Mouse (Mus musculus) spleen, postnatal 36 days (tissue): Measurements from ENCODE around the gene Slc16a14.
"Not testable (repeated sequence)": the region's sequence is repeated elsewhere in the genome, so short reads cannot be mapped to it uniquely, and the experiment has no call there.

Experiments
- DNase-seq, 2 experiments: peaks; one replicate each; pipeline ENCODE4 v3.0.0; 2022; ENCODE audit warnings: low spot score in 2 of 2, mixed read lengths in 1 of 2

Gene Slc16a14

GRCm38 (mm10) chr1:84934503-84935333 lies at the start of gene Slc16a14:
TSS of gene Slc16a14 (minus strand) at chr1:84935134.
- DNase-seq, result no peak

GRCm38 (mm10) chr1:84961779-84962178 lies 26.8 kb upstream of the Slc16a14 start:
- not testable (repeated sequence) for DNase-seq

GRCm38 (mm10) chr1:84957713-84958112 lies 22.8 kb upstream of the Slc16a14 start:
- not testable (repeated sequence) for DNase-seq

- not testable (repeated sequence) for DNase-seq
Observed at GRCm38 (mm10) chr1:84956771-84957170, 21.8 kb upstream of the Slc16a14 start.

GRCm38 (mm10) chr1:84952456-84953181 lies 17.7 kb upstream of the Slc16a14 start:
- DNase-seq, result no peak

- DNase-seq, result no peak
Observed at GRCm38 (mm10) chr1:84951566-84951965, 16.6 kb upstream of the Slc16a14 start.

- no peak for DNase-seq
Observed at GRCm38 (mm10) chr1:84947390-84947789, 12.5 kb upstream of the Slc16a14 start.

- DNase-seq, result no peak
Observed at GRCm38 (mm10) chr1:84945950-84946349, 11.0 kb upstream of the Slc16a14 start.

- no peak for DNase-seq
Observed at GRCm38 (mm10) chr1:84943549-84943948, 8.6 kb upstream of the Slc16a14 start.

- no peak for DNase-seq
Observed at GRCm38 (mm10) chr1:84942666-84943065, 7.7 kb upstream of the Slc16a14 start.

- no peak for DNase-seq
Observed at GRCm38 (mm10) chr1:84940322-84940721, 5.4 kb upstream of the Slc16a14 start.

- DNase-seq, result no peak
Observed at GRCm38 (mm10) chr1:84939466-84939865, 4.5 kb upstream of the Slc16a14 start.

- no peak for DNase-seq
Observed at GRCm38 (mm10) chr1:84936716-84937510, 2.0 kb upstream of the Slc16a14 start.

GRCm38 (mm10) chr1:84935668-84936067 lies 734 bp upstream of the Slc16a14 start:
- DNase-seq, result peak in 1 of 2 experiments; percentile 41

- no peak for DNase-seq
Observed at GRCm38 (mm10) chr1:84934151-84934502, 807 bp downstream of the Slc16a14 start.

- no peak for DNase-seq
Observed at GRCm38 (mm10) chr1:84933472-84934150, 1.3 kb downstream of the Slc16a14 start.

- DNase-seq, result no peak
Observed at GRCm38 (mm10) chr1:84925599-84925998, 9.3 kb downstream of the Slc16a14 start.

GRCm38 (mm10) chr1:84924134-84924533 lies 10.8 kb downstream of the Slc16a14 start:
- no peak for DNase-seq

- no peak for DNase-seq
Observed at GRCm38 (mm10) chr1:84923432-84923831, 11.5 kb downstream of the Slc16a14 start.

- DNase-seq, result no peak
Observed at GRCm38 (mm10) chr1:84918865-84919264, 16.1 kb downstream of the Slc16a14 start.

- DNase-seq, result no peak
Observed at GRCm38 (mm10) chr1:84915010-84915409, 19.9 kb downstream of the Slc16a14 start.

- DNase-seq, result no peak
Observed at GRCm38 (mm10) chr1:84912571-84912970, 22.4 kb downstream of the Slc16a14 start.
